Mouse (Mus musculus): ENCODE data around the gene Ssr2.

DNA sequence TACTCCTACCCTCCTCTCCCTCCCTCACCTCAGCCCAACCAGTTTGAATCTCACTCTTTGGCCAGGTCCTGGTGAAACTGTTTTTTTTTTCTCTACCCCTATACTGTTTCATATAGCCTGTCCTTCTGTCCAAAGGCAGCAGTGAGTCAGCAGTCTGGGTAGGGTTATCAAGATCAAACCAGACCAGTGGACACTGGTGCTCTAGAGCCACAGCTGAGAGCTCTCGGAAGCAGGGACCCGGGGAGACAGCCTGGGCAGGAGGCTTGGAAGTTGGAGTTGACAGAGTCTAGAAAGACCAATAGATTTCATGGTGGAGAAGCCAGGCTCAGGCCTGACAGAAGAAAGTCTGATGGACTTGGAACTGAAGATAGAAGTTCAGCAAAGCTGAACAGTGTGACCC, 7.1 kb upstream of the Ssr2 start:
- TF ChIP-seq REST (IDR thresholded peaks at IDR 0.05; ENCODE audit: insufficient read depth, insufficient read length) (no peak), CEBPB (IDR thresholded peaks at IDR 0.05; ENCODE audit: insufficient read depth, poor library complexity, severe bottlenecking) (no peak), POLR2A (IDR thresholded peaks at IDR 0.05; ENCODE audit: insufficient read length, low read depth) (no peak), MYOG (IDR thresholded peaks at IDR 0.05; ENCODE audit: control insufficient read depth in 1 of 3, insufficient read depth in 1 of 3, insufficient read length in 2 of 3, low read depth in 2 of 3) (no peak), TCF12 (IDR thresholded peaks at IDR 0.05; ENCODE audit: insufficient read depth, poor library complexity, severe bottlenecking) (no peak)
